Mouse (Mus musculus): ENCODE data around the gene Aprt.

DNA sequence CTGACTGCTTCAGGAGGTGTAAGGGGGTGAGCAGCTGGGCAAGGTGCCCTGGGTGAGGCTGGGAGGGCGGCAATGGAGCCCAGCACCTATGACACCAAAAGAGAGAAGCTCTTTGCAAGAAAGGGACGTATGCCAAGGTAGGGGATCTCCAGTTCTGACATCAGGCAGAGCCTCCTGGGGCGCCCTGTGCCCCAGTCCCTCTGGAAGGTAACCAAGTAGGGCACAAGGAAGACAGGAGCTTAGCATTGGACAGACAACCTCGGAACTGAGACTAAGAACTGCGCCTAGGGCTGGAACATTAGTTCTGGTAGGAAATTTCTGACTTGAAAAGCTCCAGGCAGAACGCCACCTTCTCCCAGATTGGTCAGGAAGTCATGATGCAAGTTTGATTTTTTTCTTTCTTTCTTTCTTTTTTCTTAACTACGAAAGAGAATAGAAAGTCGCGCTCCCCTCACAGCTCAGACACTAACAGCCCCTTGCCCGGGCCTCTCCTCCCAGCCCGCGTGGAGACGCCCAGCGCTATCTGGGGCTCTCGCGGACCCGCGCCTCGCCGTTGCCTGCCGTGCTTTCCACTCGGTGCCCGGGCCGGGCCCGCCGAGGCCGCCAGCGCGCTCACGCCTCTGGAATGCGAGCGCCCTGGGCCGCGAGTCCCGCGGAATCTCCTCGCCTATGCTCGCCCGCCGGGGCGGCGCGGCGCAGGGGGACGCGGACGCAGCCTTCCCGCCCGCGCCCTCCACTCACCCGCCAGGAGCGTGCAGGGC is 26.3 kb downstream of the Aprt start:
- TF ChIP-seq POLR2A (IDR thresholded peaks at IDR 0.05; ENCODE audit: borderline replicate concordance, extremely low read depth, insufficient read depth, insufficient read length, poor library complexity, severe bottlenecking) (no peak), CTCF (IDR thresholded peaks at IDR 0.05; ENCODE audit: borderline replicate concordance, extremely low read depth, insufficient read depth, insufficient read length) (no peak)

Measured in brain, embryonic 14.5 days (tissue).